Mouse (Mus musculus) urinary bladder, postnatal 14 days (tissue): ENCODE measurements around the gene Rtn4rl1.
"Not testable (repeated sequence)": the region's sequence is repeated elsewhere in the genome, so short reads cannot be mapped to it uniquely, and the experiment has no call there.

Experiments
- DNase-seq: peaks from one replicate; pipeline ENCODE4 v3.0.0; 2021; ENCODE audit warnings: low spot score

The Rtn4rl1 gene

GRCm38 (mm10) chr11:75278115-75278514 is 84.5 kb downstream of the Rtn4rl1 start:
- DNase-seq: no peak

GRCm38 (mm10) chr11:75279013-75279341 is 85.4 kb downstream of the Rtn4rl1 start:
- no peak for DNase-seq

- no peak for DNase-seq
Observed at GRCm38 (mm10) chr11:75279342-75280065, 85.9 kb downstream of the Rtn4rl1 start.

GRCm38 (mm10) chr11:75280066-75280410 is 86.5 kb downstream of the Rtn4rl1 start:
- no peak for DNase-seq

- DNase-seq: no peak
Observed at GRCm38 (mm10) chr11:75280435-75281001, 86.9 kb downstream of the Rtn4rl1 start.

- no peak for DNase-seq
Observed at GRCm38 (mm10) chr11:75281380-75282256, 88.0 kb downstream of the Rtn4rl1 start.

- DNase-seq: no peak
Observed at GRCm38 (mm10) chr11:75282496-75283120, 89.0 kb downstream of the Rtn4rl1 start.

GRCm38 (mm10) chr11:75283784-75284183 is 90.2 kb downstream of the Rtn4rl1 start:
- DNase-seq: not testable (repeated sequence)

- DNase-seq: no peak
Observed at GRCm38 (mm10) chr11:75285893-75286467, 92.4 kb downstream of the Rtn4rl1 start.

- no peak for DNase-seq
Observed at GRCm38 (mm10) chr11:75286868-75287267, 93.3 kb downstream of the Rtn4rl1 start.

- DNase-seq: no peak
Observed at GRCm38 (mm10) chr11:75287940-75288339, 94.4 kb downstream of the Rtn4rl1 start.

GRCm38 (mm10) chr11:75288517-75288916 is 94.9 kb downstream of the Rtn4rl1 start:
- DNase-seq: no peak

- DNase-seq: no peak
Observed at GRCm38 (mm10) chr11:75289120-75289519, 95.5 kb downstream of the Rtn4rl1 start.

- peak; percentile 87 for DNase-seq
Observed at GRCm38 (mm10) chr11:75290566-75291271, 97.1 kb downstream of the Rtn4rl1 start.

- peak; percentile 35 for DNase-seq
Observed at GRCm38 (mm10) chr11:75291389-75292215, 98.0 kb downstream of the Rtn4rl1 start.

GRCm38 (mm10) chr11:75292281-75292680 is 98.7 kb downstream of the Rtn4rl1 start:
- DNase-seq: no peak

- no peak for DNase-seq
Observed at GRCm38 (mm10) chr11:75293852-75294361, 100.3 kb downstream of the Rtn4rl1 start.

GRCm38 (mm10) chr11:75294862-75295261 is 101.3 kb downstream of the Rtn4rl1 start:
- DNase-seq: no peak

- DNase-seq: not testable (repeated sequence)
Observed at GRCm38 (mm10) chr11:75295534-75295933, 102.0 kb downstream of the Rtn4rl1 start.

- DNase-seq: no peak
Observed at GRCm38 (mm10) chr11:75296406-75297005, 102.9 kb downstream of the Rtn4rl1 start.
